Mouse (Mus musculus): ENCODE data around the gene Olfr1396. TPM values are rescaled to one million over a fixed set of nuclear protein-coding genes. Genes with fewer than 3 reads are reported as not detected.

Olfr1396 gene
- polyA plus RNA-seq (2014; fragmentation: Nextera tagmentation; extraction: Ambion mirVana): not detected in 2 replicates

- Histone ChIP-seq H3K4me3 (ENCODE audit: low read depth, low read length) (no peak within 1 kb of the TSS), H3K4me2 (ENCODE audit: low read depth, low read length) (no peak within 1 kb of the TSS), H3K27me3 (ENCODE audit: control insufficient read depth, insufficient read depth, low read length) (no peaks in the 10 kb centered on the region), H3K9me3 (replicated peaks; ENCODE audit: control insufficient read depth, low read length) (no peaks in the 10 kb centered on the region), H3K27ac (replicated peaks; ENCODE audit: low read depth, low read length) (no peak within 1 kb of the TSS), H3K36me3 (replicated peaks; ENCODE audit: control insufficient read depth, insufficient read depth, low read depth, low read length) (no peaks in the 10 kb centered on the region), H3K9ac (replicated peaks; ENCODE audit: low read length) (no peak within 1 kb of the TSS), H3K4me1 (ENCODE audit: control insufficient read depth, insufficient read depth, low read length) (no peaks in the 10 kb centered on the region)
- DNase-seq (ENCODE audit: low spot score) (no peak), ATAC-seq (replicated peaks; ENCODE audit: insufficient number of reproducible peaks, low FRiP score, low TSS enrichment, low read depth) (no peak)
These were observed at the start of gene Olfr1396 for GRCm38 (mm10) chr11:49114774-49115173. Gene Olfr1396, minus strand, starts transcription at chr11:49114874.

GRCm38 (mm10) chr11:49156821-49157814 lies 42.4 kb upstream of the Olfr1396 start:
- no peak overlapping the region for H3K4me2 ChIP-seq (ENCODE audit: low read depth, low read length)
- WGBS: 87% methylated on average over 2 of the region's 2 CpGs
- no peak for DNase-seq (ENCODE audit: low spot score)
- H3K9me3 ChIP-seq (replicated peaks; ENCODE audit: control insufficient read depth, low read length): no peaks in the 10 kb centered on the region
- no peak overlapping the region for H3K27ac ChIP-seq (replicated peaks; ENCODE audit: low read depth, low read length)
- H3K4me1 ChIP-seq (ENCODE audit: control insufficient read depth, insufficient read depth, low read length): no peaks in the 10 kb centered on the region
- no peak for ATAC-seq (replicated peaks; ENCODE audit: insufficient number of reproducible peaks, low FRiP score, low TSS enrichment, low read depth)
- H3K36me3 ChIP-seq (replicated peaks; ENCODE audit: control insufficient read depth, insufficient read depth, low read depth, low read length): no peaks in the 10 kb centered on the region
- no peak overlapping the region for H3K4me3 ChIP-seq (ENCODE audit: low read depth, low read length)
- H3K27me3 ChIP-seq (ENCODE audit: control insufficient read depth, insufficient read depth, low read length): no peaks in the 10 kb centered on the region
- H3K9ac ChIP-seq (replicated peaks; ENCODE audit: low read length): no peak overlapping the region

GRCm38 (mm10) chr11:49154077-49154476 lies 39.4 kb upstream of the Olfr1396 start, which contains the start of gene Olfr1394:
Gene Olfr1394, plus strand, starts transcription at chr11:49154377.
- H3K4me1 ChIP-seq (ENCODE audit: control insufficient read depth, insufficient read depth, low read length): no peaks in the 10 kb centered on the region
- ATAC-seq (replicated peaks; ENCODE audit: insufficient number of reproducible peaks, low FRiP score, low TSS enrichment, low read depth) (no peak), DNase-seq (ENCODE audit: low spot score) (no peak)
- no peak within 1 kb of the TSS for H3K4me2 ChIP-seq (ENCODE audit: low read depth, low read length)
- WGBS: 74% methylated on average over 1 of the region's 1 CpGs
- H3K36me3 ChIP-seq (replicated peaks; ENCODE audit: control insufficient read depth, insufficient read depth, low read depth, low read length): no peaks in the 10 kb centered on the region
- no peaks in the 10 kb centered on the region for H3K27me3 ChIP-seq (ENCODE audit: control insufficient read depth, insufficient read depth, low read length)
- H3K27ac ChIP-seq (replicated peaks; ENCODE audit: low read depth, low read length): no peak within 1 kb of the TSS
- no peaks in the 10 kb centered on the region for H3K9me3 ChIP-seq (replicated peaks; ENCODE audit: control insufficient read depth, low read length)
- no peak within 1 kb of the TSS for H3K9ac ChIP-seq (replicated peaks; ENCODE audit: low read length)
- H3K4me3 ChIP-seq (ENCODE audit: low read depth, low read length): no peak within 1 kb of the TSS

- 91% methylated on average over 6 of the region's 6 CpGs for WGBS
These were observed 27.3 kb upstream of the Olfr1396 start, which contains the start of gene Olfr1395 for GRCm38 (mm10) chr11:49141974-49142373. Gene Olfr1395, plus strand, starts transcription at chr11:49142274.

GRCm38 (mm10) chr11:49124169-49124568 lies 9.5 kb upstream of the Olfr1396 start:
- DNase-seq (ENCODE audit: low spot score) (no peak), ATAC-seq (replicated peaks; ENCODE audit: insufficient number of reproducible peaks, low FRiP score, low TSS enrichment, low read depth) (no peak)
- Histone ChIP-seq H3K9me3 (replicated peaks; ENCODE audit: control insufficient read depth, low read length) (no peaks in the 10 kb centered on the region), H3K4me2 (ENCODE audit: low read depth, low read length) (no peak overlapping the region), H3K9ac (replicated peaks; ENCODE audit: low read length) (no peak overlapping the region), H3K27me3 (ENCODE audit: control insufficient read depth, insufficient read depth, low read length) (no peaks in the 10 kb centered on the region), H3K27ac (replicated peaks; ENCODE audit: low read depth, low read length) (no peak overlapping the region), H3K4me1 (ENCODE audit: control insufficient read depth, insufficient read depth, low read length) (no peaks in the 10 kb centered on the region), H3K36me3 (replicated peaks; ENCODE audit: control insufficient read depth, insufficient read depth, low read depth, low read length) (no peaks in the 10 kb centered on the region), H3K4me3 (ENCODE audit: low read depth, low read length) (no peak overlapping the region)
- WGBS: 81% methylated on average over 2 of the region's 2 CpGs

More at GRCm38 (mm10) chr11:49141974-49142373, 27.3 kb upstream of the Olfr1396 start, which contains the start of gene Olfr1395:
- no peak for ATAC-seq (replicated peaks; ENCODE audit: insufficient number of reproducible peaks, low FRiP score, low TSS enrichment, low read depth)
- H3K4me1 ChIP-seq (ENCODE audit: control insufficient read depth, insufficient read depth, low read length): no peaks in the 10 kb centered on the region
- H3K36me3 ChIP-seq (replicated peaks; ENCODE audit: control insufficient read depth, insufficient read depth, low read depth, low read length): no peaks in the 10 kb centered on the region
- H3K9me3 ChIP-seq (replicated peaks; ENCODE audit: control insufficient read depth, low read length): no peaks in the 10 kb centered on the region
- H3K27me3 ChIP-seq (ENCODE audit: control insufficient read depth, insufficient read depth, low read length): no peaks in the 10 kb centered on the region
- H3K27ac ChIP-seq (replicated peaks; ENCODE audit: low read depth, low read length): no peak within 1 kb of the TSS
- H3K9ac ChIP-seq (replicated peaks; ENCODE audit: low read length): no peak within 1 kb of the TSS
- DNase-seq (ENCODE audit: low spot score): no peak
- no peak within 1 kb of the TSS for H3K4me2 ChIP-seq (ENCODE audit: low read depth, low read length)
- no peak within 1 kb of the TSS for H3K4me3 ChIP-seq (ENCODE audit: low read depth, low read length)

- no peak for DNase-seq (ENCODE audit: low spot score)
- Histone ChIP-seq H3K4me2 (ENCODE audit: low read depth, low read length) (no peak overlapping the region), H3K27ac (replicated peaks; ENCODE audit: low read depth, low read length) (no peak overlapping the region), H3K9ac (replicated peaks; ENCODE audit: low read length) (no peak overlapping the region), H3K9me3 (replicated peaks; ENCODE audit: control insufficient read depth, low read length) (no peaks in the 10 kb centered on the region), H3K36me3 (replicated peaks; ENCODE audit: control insufficient read depth, insufficient read depth, low read depth, low read length) (no peaks in the 10 kb centered on the region), H3K4me1 (ENCODE audit: control insufficient read depth, insufficient read depth, low read length) (no peaks in the 10 kb centered on the region), H3K27me3 (ENCODE audit: control insufficient read depth, insufficient read depth, low read length) (no peaks in the 10 kb centered on the region), H3K4me3 (ENCODE audit: low read depth, low read length) (no peak overlapping the region)
- ATAC-seq (replicated peaks; ENCODE audit: insufficient number of reproducible peaks, low FRiP score, low TSS enrichment, low read depth): no peak
- 81% methylated on average over 3 of the region's 3 CpGs for WGBS
These were observed 5.0 kb upstream of the Olfr1396 start for GRCm38 (mm10) chr11:49119635-49120034.

- no peak for DNase-seq (ENCODE audit: low spot score)
- Histone ChIP-seq H3K27ac (replicated peaks; ENCODE audit: low read depth, low read length) (no peak overlapping the region), H3K4me3 (ENCODE audit: low read depth, low read length) (no peak overlapping the region), H3K36me3 (replicated peaks; ENCODE audit: control insufficient read depth, insufficient read depth, low read depth, low read length) (no peaks in the 10 kb centered on the region), H3K4me2 (ENCODE audit: low read depth, low read length) (no peak overlapping the region), H3K4me1 (ENCODE audit: control insufficient read depth, insufficient read depth, low read length) (no peaks in the 10 kb centered on the region), H3K9ac (replicated peaks; ENCODE audit: low read length) (no peak overlapping the region), H3K9me3 (replicated peaks; ENCODE audit: control insufficient read depth, low read length) (no peaks in the 10 kb centered on the region), H3K27me3 (ENCODE audit: control insufficient read depth, insufficient read depth, low read length) (no peaks in the 10 kb centered on the region)
- 69% methylated on average over 2 of the region's 2 CpGs for WGBS
- no peak for ATAC-seq (replicated peaks; ENCODE audit: insufficient number of reproducible peaks, low FRiP score, low TSS enrichment, low read depth)
These were observed 516 bp downstream of the Olfr1396 start for GRCm38 (mm10) chr11:49114158-49114557.

GRCm38 (mm10) chr11:49112624-49113219 lies 2.0 kb downstream of the Olfr1396 start:
- WGBS: 91% methylated on average over 6 of the region's 6 CpGs
- DNase-seq (ENCODE audit: low spot score): no peak
- Histone ChIP-seq H3K4me1 (ENCODE audit: control insufficient read depth, insufficient read depth, low read length) (no peaks in the 10 kb centered on the region), H3K9ac (replicated peaks; ENCODE audit: low read length) (no peak overlapping the region), H3K4me2 (ENCODE audit: low read depth, low read length) (no peak overlapping the region), H3K27ac (replicated peaks; ENCODE audit: low read depth, low read length) (no peak overlapping the region), H3K36me3 (replicated peaks; ENCODE audit: control insufficient read depth, insufficient read depth, low read depth, low read length) (no peaks in the 10 kb centered on the region), H3K4me3 (ENCODE audit: low read depth, low read length) (no peak overlapping the region), H3K27me3 (ENCODE audit: control insufficient read depth, insufficient read depth, low read length) (no peaks in the 10 kb centered on the region), H3K9me3 (replicated peaks; ENCODE audit: control insufficient read depth, low read length) (no peaks in the 10 kb centered on the region)
- no peak for ATAC-seq (replicated peaks; ENCODE audit: insufficient number of reproducible peaks, low FRiP score, low TSS enrichment, low read depth)
